Mouse (Mus musculus) neural tube, embryonic 11.5 days (tissue): ENCODE measurements around the gene Hist1h2bq. TPM values are rescaled to one million over a fixed set of nuclear protein-coding genes. Genes with fewer than 3 reads are reported as not detected.

Experiments used
- microRNA-seq: library from miRNA; unstranded; fragments of <30 nt; microRNA quantifications from one replicate; pipeline ENCODE4, GENCODE M21; 2016
- polyA plus RNA-seq: library from polyadenylated mRNA; unstranded; fragments of >200 nt; fragmentation: Nextera tagmentation; extraction: Ambion mirVana; gene quantifications from 2 replicates; pipeline ENCODE4 v1.2.1, GENCODE M21; 2014

Hist1h2bq gene
- polyA plus RNA-seq, 1 experiment from 2014 or later, result 20.3 TPM

Small RNA genes lying within 50 kb of the gene (microRNA-seq; reads per million reads assigned to microRNA genes)
- not detected for gene Gm19658
- gene Gm44346, result not detected
- not detected for gene Gm44466

Other genes starting within 250 kb of the Hist1h2bq start
- gene Olfr1364, start 228.4 kb downstream of the Hist1h2bq start, polyA plus RNA-seq, result not detected in 2 replicates
- gene Olfr1362, start 196.2 kb downstream of the Hist1h2bq start, polyA plus RNA-seq, result not detected in 2 replicates
- gene Olfr11, start 167.7 kb downstream of the Hist1h2bq start, polyA plus RNA-seq, result not detected in 2 replicates
- 0.08 TPM in 1 of 2 replicates, not detected in the other for gene Olfr1361, start 146.8 kb downstream of the Hist1h2bq start, polyA plus RNA-seq
- gene Olfr1360, start 132.8 kb downstream of the Hist1h2bq start, polyA plus RNA-seq, result not detected in 2 replicates
- gene Olfr1359, start 112.1 kb downstream of the Hist1h2bq start, polyA plus RNA-seq, result not detected in 2 replicates
- gene Hist1h2bl, start 94.1 kb downstream of the Hist1h2bq start, polyA plus RNA-seq, result 2.1 and 2.3 TPM in 2 replicates
- gene Hist1h2ai, start 93.8 kb downstream of the Hist1h2bq start, polyA plus RNA-seq, result 13.2 and 19.5 TPM in 2 replicates
- gene Hist1h3h, start 92.5 kb downstream of the Hist1h2bq start, polyA plus RNA-seq, result 5.6 and 23.9 TPM in 2 replicates
- 4.3 and 4.6 TPM in 2 replicates for gene Hist1h2bm, start 88.2 kb downstream of the Hist1h2bq start, polyA plus RNA-seq
- 1.1 and 1.4 TPM in 2 replicates for gene Hist1h4j, start 75.1 kb downstream of the Hist1h2bq start, polyA plus RNA-seq
- 1.8 and 2.3 TPM in 2 replicates for gene Hist1h4k, start 59.7 kb downstream of the Hist1h2bq start, polyA plus RNA-seq
- gene Hist1h2ak, start 56.4 kb downstream of the Hist1h2bq start, polyA plus RNA-seq, result 8.1 and 9.3 TPM in 2 replicates
- 2.1 and 3.2 TPM in 2 replicates for gene Hist1h2bn, start 56.1 kb downstream of the Hist1h2bq start, polyA plus RNA-seq
- 15.4 and 16.9 TPM in 2 replicates for gene Hist1h1b, start 29.6 kb downstream of the Hist1h2bq start, polyA plus RNA-seq
- gene Hist1h3i, start 26.8 kb downstream of the Hist1h2bq start, polyA plus RNA-seq, result 228 and 229 TPM in 2 replicates
- 11.7 and 14.0 TPM in 2 replicates for gene Hist1h2an, start 23.0 kb downstream of the Hist1h2bq start, polyA plus RNA-seq
- gene Hist1h2bp, start 22.7 kb downstream of the Hist1h2bq start, polyA plus RNA-seq, result 2.2 and 2.6 TPM in 2 replicates
- not detected in 2 replicates for gene Hist1h2ao, start 268 bp upstream of the Hist1h2bq start, polyA plus RNA-seq
- not detected in 2 replicates for gene Hist1h4m, start 1.5 kb upstream of the Hist1h2bq start, polyA plus RNA-seq
- gene Hist1h4n, start 22.0 kb upstream of the Hist1h2bq start, polyA plus RNA-seq, result 10.5 and 15.6 TPM in 2 replicates
- 4,141 and 4,626 TPM in 2 replicates for gene Hist1h2ap, start 23.3 kb upstream of the Hist1h2bq start, polyA plus RNA-seq
- 20.0 TPM in 2 replicates for gene Hist1h2br, start 23.5 kb upstream of the Hist1h2bq start, polyA plus RNA-seq
- 22.1 and 25.9 TPM in 2 replicates for gene Zfp184, start 134.9 kb upstream of the Hist1h2bq start, polyA plus RNA-seq
- 0.16 and 0.19 TPM in 2 replicates for gene Pom121l2, start 171.0 kb upstream of the Hist1h2bq start, polyA plus RNA-seq
- 0.21 and 0.27 TPM in 2 replicates for gene Prss16, start 199.5 kb upstream of the Hist1h2bq start, polyA plus RNA-seq
- 6.6 and 16.2 TPM in 2 replicates for gene Hist1h2ah, start 225.4 kb upstream of the Hist1h2bq start, polyA plus RNA-seq
- 6.2 and 10.8 TPM in 2 replicates for gene Hist1h2bk, start 225.7 kb upstream of the Hist1h2bq start, polyA plus RNA-seq
- gene Hist1h4i, start 231.2 kb upstream of the Hist1h2bq start, polyA plus RNA-seq, result 25.5 and 29.2 TPM in 2 replicates
- 51.6 and 61.4 TPM in 2 replicates for gene Hist1h2ag, start 232.7 kb upstream of the Hist1h2bq start, polyA plus RNA-seq
- gene Hist1h2bj, start 233.0 kb upstream of the Hist1h2bq start, polyA plus RNA-seq, result 12.4 and 13.1 TPM in 2 replicates